Mouse (Mus musculus): ENCODE measurements around the gene Nphs1.

The Nphs1 gene

DNA sequence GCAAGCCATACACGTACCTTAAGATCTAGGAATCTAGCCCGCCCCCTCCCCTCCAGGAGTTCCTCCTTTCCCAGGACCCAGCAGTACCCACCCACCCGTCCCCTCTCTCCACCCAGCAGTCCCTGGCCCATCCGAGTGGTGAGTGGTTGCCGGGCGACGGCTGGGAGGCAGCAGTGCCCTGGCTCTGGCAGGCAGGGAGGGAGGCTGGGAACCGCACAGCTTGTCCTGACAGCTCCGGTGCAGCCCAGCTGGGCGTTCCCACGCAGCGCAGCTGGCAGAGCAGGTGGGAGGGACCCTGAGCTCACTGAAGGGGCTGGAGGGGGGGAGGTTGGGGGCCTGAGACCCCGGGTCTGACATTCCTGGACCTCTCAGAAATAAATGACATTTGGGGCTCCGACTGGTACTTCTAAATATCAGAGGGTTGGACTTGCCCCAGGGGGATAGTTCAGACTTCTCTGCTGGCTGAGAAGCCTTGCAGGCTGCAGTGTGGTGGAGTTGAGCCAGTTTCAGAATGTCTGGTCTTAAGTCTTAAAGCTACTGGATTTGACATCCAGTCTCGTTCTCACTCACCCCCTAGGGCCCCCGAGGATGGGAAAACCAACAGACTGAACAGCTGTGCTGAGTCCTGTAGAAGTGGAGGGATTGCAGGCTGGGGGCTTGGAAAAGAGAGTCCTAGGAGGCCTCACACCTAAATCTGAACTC is at the start of gene Nphs1, which contains the start of gene Kirrel2:
Nphs1 (plus strand) TSS at position 687 of the 702 bp plus-strand sequence.
Kirrel2 (minus strand) TSS at position 62 of the 702 bp plus-strand sequence.
- DNase-seq (ENCODE audit: low spot score in 2 of 2): no peak

DNA sequence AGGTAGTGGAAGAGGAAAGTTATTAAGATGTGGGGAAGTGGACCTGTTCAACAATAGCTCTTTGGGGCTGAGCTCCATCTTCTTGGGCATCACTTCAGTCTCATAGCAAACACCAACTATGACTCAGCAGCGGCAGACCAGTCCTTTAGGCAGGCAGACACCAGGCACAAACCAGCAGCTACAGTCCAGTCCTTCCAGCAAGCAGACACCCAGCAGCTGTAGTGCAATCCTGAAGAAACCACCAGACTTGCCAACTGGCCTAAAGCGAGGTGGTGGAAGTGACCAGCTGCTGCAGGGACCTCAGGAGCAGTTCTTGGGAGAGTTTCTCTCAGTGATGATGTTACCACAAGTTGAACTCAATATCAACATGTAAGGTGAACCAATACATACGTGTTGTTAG is 49.5 kb upstream of the Nphs1 start:
- DNase-seq (ENCODE audit: low spot score in 2 of 2): no peak

DNA sequence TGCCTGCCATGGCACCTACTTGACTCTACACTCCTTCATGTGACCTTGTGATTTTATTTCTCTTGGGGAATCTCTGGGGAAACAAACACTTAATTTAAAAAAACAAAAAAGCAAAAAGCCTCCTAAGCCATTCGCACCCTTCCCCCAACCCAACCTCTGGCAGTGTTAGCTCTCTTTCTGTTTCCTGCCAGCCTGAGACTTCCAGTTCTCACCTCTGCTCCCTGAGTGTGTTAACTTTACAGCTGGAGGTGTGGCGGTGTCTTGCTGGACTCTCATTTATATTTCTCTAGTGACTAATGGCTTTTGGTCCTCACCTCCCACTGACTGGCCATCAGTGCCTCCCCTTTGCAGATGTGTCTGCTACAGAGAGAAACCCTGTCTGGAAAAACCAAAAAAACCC is 48.3 kb upstream of the Nphs1 start:
- no peak for DNase-seq (ENCODE audit: low spot score in 2 of 2)

GRCm38 (mm10) chr7:30411023-30411422 is 47.1 kb upstream of the Nphs1 start:
- DNase-seq (ENCODE audit: low spot score in 2 of 2): no peak

DNA sequence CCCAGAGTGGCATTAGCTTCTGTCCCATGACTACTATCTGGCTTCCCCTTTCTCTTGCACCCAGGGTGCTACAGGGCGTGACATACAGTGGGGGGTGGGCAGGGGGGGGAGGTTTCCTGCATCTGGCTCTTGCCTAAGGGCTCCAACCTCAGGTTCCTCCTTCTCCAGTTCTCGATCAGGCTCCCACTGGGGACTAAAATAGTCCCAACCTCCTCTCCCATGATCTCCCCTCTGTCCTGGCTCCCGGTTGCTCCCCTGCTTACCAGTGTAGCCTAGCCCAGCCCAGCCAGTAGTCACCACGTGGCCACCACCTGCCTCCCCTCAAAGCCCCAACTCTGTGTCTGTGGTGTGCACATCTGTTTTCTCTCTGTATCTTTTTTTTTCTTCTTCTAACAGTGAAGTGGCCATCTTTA is 45.4 kb upstream of the Nphs1 start:
- DNase-seq (ENCODE audit: low spot score in 2 of 2): no peak

DNA sequence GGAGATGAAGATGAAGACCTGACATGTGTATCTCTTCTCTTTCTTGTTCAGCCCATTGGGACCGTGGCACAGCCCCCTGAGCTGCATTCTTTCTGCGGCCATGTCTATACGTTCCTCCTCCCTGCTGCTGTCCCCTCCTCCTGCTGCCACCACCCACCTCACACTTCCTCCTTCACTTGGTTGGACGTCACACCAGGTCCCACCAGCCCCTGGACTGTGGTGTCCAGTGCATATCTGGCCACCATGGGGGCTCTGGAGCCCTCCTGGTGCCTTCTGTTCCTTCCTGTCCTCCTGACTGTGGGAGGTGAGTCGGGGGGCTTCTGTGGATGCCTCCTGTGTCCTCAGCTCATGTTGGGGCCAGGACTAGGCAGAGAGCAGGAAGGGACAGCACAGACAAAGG is 44.5 kb upstream of the Nphs1 start, which contains the start of gene Tyrobp:
Tyrobp (plus strand) TSS at position 165 of the 400 bp plus-strand sequence.
- no peak for DNase-seq (ENCODE audit: low spot score in 2 of 2)

DNA sequence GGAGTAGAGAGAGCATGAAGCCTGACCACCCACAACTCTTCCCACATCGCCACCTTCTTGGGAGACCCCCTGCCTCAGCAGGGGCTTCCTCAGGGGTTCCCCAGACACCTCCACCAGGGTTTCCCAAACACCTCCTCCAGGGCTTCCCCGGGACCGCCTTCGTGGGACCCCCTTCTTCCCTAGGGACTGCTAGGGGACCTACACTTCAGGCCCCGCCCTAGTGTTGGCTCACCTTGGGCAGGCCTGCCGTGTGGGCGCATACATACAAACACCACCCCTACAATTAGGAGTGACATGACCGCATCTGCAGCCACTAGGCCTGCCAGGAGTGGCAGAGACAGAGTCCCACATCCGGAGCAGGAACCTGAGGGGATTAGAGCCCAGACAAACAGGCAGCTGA is 40.3 kb upstream of the Nphs1 start:
- DNase-seq (ENCODE audit: low spot score in 2 of 2): no peak

DNA sequence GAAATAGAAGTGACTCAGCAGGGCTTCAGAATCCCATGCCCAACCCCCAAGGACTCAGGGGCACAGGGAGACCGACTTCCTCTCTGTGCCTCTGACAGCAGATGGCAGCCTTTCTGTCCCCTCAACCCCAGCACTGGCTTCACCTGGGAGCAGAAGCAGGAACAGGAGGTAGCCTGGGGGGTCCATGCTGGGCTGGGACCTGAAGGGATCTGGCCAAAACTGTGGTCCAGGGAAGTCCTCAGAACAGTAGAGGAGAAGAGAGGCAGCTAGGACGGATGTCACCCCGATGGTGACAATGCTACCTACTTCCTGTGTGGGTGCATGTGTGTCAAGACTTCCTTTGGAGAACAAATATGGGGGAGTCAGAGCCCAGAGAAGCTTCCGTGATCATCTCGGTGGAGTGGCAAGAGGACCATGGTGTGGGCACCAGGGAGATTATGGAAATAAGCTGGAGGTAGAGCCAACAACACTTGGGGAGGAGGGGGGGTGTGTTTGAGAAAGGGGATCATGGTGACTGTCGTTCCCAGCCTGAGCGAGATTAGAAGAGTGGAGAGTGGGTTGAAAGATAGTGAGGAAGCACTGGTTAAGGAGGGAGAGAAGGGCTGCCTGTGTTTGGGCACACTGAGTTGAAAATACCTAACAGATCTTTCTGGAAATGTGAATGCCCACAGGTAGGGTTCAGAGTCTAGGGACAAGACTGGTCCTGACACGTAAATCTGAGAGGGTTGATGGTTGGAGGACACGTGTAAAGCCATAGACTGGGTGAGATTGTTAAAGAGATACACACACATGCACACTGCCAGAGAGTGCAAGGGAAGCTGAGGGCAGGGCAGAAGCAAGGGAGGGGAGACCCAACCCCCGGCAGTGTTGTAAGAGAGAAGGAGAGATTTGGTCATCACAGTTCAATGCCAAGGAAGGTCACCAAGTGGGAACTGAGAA is 38.3 kb upstream of the Nphs1 start, which contains the start of gene Hcst:
Hcst (minus strand) TSS at position 294 of the 939 bp plus-strand sequence.
- no peak for DNase-seq (ENCODE audit: low spot score in 2 of 2)

DNA sequence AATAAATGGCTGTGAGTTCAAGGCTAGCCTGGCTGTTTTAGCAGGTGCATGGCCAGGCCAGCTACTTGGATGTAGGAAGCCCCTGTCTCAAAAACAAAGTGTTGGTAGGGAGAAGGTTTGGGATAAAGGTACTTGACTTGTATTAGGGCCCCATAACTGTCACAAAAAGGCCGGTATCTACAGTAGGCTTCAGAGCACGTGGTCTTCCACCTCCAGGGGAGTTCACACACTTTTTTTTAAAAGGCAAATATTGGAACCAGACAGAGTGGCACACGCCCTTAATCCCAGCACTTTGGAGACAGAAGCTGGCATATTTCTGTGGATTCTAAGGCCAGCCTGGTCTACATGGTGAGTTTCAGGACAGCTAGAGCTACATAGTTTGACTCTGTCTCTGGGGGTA is 37.4 kb upstream of the Nphs1 start:
- DNase-seq (ENCODE audit: low spot score in 2 of 2): no peak

DNA sequence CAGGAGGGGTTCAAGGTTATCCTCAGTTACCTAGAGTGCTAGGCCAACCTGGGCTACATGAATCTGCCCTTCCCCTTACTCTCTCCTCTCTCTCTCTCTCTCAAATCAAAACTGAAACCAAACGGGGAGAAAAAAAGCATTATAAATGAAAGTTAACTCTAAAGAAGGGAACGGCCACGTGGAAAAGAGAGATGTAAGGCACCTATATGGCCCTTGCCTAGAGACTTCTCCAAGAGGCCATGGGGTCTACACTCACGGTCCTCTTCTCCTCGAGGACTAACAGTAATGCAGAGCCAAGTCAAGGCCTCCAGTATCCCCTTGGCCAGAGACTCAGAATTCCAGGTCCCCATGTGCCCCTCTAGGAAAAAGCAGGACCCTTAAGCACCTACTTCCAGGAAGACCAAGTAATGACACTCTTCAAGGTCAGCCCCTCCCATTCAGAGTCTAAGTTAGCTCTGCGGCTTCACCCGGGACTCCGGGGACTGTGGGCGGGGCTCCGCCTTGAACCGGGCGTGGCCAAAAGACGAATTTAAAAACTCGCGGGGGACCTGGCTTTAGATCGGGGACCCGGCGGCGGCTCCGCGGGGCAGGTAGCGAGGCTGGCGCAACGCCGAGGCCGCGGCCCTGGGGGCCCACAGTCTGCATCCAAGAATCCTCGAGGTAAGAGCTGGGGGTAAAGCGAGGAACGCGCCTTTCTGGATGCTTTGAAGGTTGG is 36.8 kb upstream of the Nphs1 start, which contains the start of gene Nfkbid:
Nfkbid (plus strand) TSS at position 558 of the 715 bp plus-strand sequence.
- DNase-seq (ENCODE audit: low spot score in 2 of 2): peak; percentile 44 to 66

GRCm38 (mm10) chr7:30421890-30422435 is 36.2 kb upstream of the Nphs1 start:
- peak; percentile 77 to 86 for DNase-seq (ENCODE audit: low spot score in 2 of 2)

- no peak for DNase-seq (ENCODE audit: low spot score in 2 of 2)
Measured at GRCm38 (mm10) chr7:30422560-30422959, 35.6 kb upstream of the Nphs1 start.

GRCm38 (mm10) chr7:30423071-30423641 is 35.0 kb upstream of the Nphs1 start:
- DNase-seq (ENCODE audit: low spot score in 2 of 2): no peak

GRCm38 (mm10) chr7:30429327-30429726 is 28.8 kb upstream of the Nphs1 start:
- no peak for DNase-seq (ENCODE audit: low spot score in 2 of 2)

GRCm38 (mm10) chr7:30430191-30430590 is 27.9 kb upstream of the Nphs1 start:
- no peak for DNase-seq (ENCODE audit: low spot score in 2 of 2)

DNA sequence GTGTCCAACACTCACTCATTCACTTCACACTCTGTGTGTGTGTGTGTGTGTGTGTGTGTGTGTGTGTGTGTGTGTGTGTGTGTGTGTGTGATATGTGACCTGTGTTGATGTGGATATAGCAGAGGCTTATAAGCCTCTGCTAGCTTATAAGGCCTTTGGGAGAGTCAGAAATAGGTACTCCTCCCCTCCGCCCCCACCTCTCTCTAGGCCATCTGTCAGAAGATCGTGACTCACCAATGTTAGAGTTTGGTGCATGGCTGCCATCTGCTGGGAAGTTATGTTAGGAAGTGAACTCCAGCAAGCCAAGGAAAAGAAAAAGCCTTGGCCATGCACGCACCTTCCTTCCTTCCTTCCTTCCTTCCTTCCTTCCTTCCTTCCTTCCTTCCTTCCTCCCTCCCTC is 26.3 kb upstream of the Nphs1 start:
- DNase-seq (ENCODE audit: low spot score in 2 of 2): peak; percentile 32 to 54

DNA sequence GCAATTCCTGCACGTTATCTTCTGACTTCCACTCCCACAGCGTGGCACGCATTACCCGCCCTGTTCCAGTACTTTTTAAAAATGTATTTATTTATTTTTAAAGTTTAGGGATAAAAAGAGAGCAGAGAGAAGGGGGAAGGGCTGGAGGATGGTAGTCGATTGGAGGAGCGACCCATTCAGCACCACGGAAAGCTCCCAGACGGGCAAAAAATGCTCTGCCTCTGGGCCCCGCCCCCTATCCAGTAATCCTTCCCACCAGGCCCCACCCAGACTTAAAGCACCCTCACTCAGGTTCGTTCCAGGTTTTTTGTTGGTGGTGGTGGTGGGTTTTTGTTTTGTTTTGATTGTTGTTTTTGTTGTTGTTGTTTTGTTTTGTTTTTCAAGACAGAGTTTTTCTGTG is 23.9 kb upstream of the Nphs1 start:
- peak; percentile 35 to 46 for DNase-seq (ENCODE audit: low spot score in 2 of 2)

DNA sequence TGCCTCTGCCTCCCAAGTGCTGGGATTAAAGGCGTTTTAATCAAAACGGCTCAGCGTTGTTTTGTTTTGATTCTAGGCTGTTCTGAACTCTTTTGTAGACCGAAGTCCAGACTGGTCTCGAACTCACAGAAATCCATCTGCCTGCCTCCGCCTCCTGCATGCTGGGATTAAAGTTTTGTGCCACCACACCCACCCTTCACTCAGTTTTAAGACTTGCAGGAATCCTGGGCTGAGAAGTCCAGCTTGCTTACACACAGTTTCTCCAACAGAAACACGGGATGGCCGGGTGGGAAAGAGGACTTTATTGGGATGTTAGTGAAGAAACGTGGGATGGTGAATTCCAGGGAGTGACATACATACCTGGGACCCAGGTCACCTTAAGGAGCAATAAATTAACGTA is 23.4 kb upstream of the Nphs1 start:
- no peak for DNase-seq (ENCODE audit: low spot score in 2 of 2)

DNA sequence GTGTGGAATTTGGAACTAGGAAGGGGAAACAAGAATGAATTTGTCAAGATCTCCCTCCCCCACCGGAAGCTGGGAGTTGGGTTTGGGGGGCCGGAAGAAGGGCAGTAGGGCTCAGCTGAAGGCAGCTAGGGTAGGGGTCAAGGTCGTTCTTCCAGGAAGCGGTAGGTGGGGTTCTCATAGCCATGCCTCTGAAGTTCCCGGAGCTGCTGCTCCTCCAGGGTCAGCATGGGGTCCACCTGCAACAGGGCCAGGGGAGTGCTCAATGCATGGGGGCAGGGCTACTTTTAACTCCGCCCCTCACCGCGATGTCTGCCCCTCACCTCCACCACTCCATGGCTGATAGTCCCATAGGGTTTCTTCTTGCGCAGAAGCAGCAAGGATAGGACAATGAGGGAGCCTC is 23.0 kb upstream of the Nphs1 start:
- no peak for DNase-seq (ENCODE audit: low spot score in 2 of 2)

- DNase-seq (ENCODE audit: low spot score in 2 of 2): no peak
Measured at GRCm38 (mm10) chr7:30436879-30437278, 21.2 kb upstream of the Nphs1 start.

- DNase-seq (ENCODE audit: low spot score in 2 of 2): no peak
Measured at GRCm38 (mm10) chr7:30439734-30440133, 18.4 kb upstream of the Nphs1 start.

All from urinary bladder, postnatal 36 days (tissue).